Mouse (Mus musculus) ES-E14 (cell line): Measurements from ENCODE around the gene Tfb1m.

Experiments
- CHD2 ChIP-seq: IDR thresholded peaks from 2 replicates; pipeline ENCODE4 v1.6.1; 2014; ENCODE audit warnings: mild to moderate bottlenecking, low read depth, low read length, inconsistent platforms
- HCFC1 ChIP-seq: IDR thresholded peaks from 2 replicates; pipeline ENCODE4 v1.6.1; 2012; ENCODE audit warnings: low read length, inconsistent platforms, borderline replicate concordance; ENCODE audit not compliant: insufficient read depth
- MAFK ChIP-seq: IDR thresholded peaks from 2 replicates; pipeline ENCODE4 v1.6.1; 2014; ENCODE audit warnings: mild to moderate bottlenecking, low read depth, low read length, inconsistent platforms; ENCODE audit not compliant: insufficient read depth
- ZC3H11A ChIP-seq: IDR thresholded peaks from 2 replicates; pipeline ENCODE4 v1.6.1; 2012; ENCODE audit warnings: low read depth, mild to moderate bottlenecking, inconsistent platforms, low read length, borderline replicate concordance
- ZNF384 ChIP-seq: IDR thresholded peaks from 2 replicates; pipeline ENCODE4 v1.6.1; 2012; ENCODE audit warnings: low read depth, low read length, inconsistent platforms

DNA sequence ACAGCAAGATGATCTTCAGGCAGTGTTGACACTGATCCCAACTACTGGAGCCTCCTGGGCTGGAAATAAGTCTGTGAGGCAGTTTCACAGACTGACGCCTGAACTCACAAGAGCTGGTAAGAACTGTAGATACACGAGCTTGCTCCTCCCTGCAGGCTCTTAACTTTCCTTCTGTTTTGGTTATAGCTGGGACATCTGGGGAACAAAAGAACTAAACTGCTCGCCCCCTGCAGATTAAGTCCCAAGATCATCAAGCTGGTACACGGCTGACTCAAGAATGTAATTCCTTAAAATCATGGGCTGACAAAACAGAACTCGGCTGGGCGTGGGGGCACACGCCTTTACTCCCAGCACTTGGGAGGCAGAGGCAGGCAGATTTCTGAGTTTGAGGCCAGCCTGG, 27.0 kb downstream of the Tfb1m start:
- TF ChIP-seq HCFC1: no peak
- no peak for TF ChIP-seq MAFK
- TF ChIP-seq ZNF384: no peak
- no peak for TF ChIP-seq ZC3H11A
- TF ChIP-seq CHD2: no peak
